Mouse (Mus musculus): ENCODE measurements at regions not wholly inside any gene's neighbourhood (a gene's known extent, or its start where the extent isn't known, plus 50 kb on each side); places are given as distances from the start of the nearest gene placed in this dataset.
"Not testable (repeated sequence)": the region's sequence is repeated elsewhere in the genome, so short reads cannot be mapped to it uniquely, and the experiment has no call there.

DNA sequence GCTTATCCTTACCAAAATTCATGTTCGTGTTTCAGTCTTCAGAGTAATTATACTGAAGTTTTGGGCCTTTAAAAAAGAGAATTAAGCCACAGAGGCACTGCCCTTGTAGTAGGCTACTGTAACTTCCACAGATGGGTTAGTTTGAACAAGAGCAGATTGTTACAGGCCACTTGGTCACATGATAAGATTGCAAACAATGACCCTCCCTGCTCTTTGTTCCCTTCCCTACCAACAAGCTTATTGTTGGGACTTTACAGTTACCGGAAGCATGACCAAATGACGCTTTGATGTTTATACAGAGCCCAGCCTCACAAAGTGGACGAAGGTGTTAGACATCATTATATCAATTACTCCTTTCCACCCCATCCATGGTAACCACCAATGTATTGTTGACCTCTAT is 63.9 kb upstream of the Galnt18 start:
- no peak for DNase-seq (ENCODE audit: low spot score in 2 of 2)

- no peak for DNase-seq (ENCODE audit: low spot score in 2 of 2)
Observed at GRCm38 (mm10) chr7:111840826-111841225, 61.0 kb upstream of the Galnt18 start.

DNA sequence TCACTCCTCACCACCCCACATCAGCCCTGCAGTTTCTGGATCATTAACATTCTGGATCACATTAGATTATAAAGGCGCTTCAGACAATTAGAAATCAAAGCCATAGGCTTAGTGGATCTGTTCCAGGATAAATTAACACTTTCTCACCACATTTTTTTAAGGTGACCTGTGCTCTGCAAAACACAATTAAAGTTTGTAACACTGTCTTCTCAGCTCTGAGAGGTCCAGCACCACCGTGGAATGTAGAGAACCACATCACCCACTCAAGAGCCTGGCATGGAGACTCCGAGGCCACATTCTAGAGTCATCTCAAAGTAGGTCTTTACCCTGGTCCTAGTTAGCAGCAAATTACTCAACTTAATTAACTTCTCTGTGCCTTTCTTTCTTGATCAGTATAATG is 58.4 kb upstream of the Galnt18 start:
- no peak for DNase-seq (ENCODE audit: low spot score in 2 of 2)

DNA sequence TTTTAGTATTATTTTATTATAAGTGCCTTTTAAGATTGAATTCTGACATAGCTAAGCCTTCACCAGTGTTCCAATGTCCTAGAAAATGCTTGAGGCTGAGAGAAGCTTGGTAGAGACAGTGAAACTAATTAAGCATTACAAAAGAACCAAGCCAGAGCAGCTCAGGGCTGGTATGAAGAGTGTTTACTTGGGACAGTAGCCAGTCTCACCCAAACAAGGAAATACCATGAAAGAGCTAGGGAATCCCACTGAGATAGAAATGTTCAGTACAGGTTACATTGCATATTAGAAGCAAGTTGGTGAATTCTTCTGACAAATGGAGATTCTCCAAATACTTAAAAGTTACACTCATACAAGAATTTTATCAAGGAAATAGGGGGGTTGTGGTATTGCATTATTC is 54.6 kb upstream of the Galnt18 start:
- not testable (repeated sequence) for DNase-seq (ENCODE audit: low spot score in 2 of 2)

GRCm38 (mm10) chr7:111829931-111830330 is 50.2 kb upstream of the Galnt18 start:
- no peak for DNase-seq (ENCODE audit: low spot score in 2 of 2)
